Mouse (Mus musculus) bone marrow, adult 2 months (tissue): ENCODE results near the gene Adgb.

ENCODE experiments used
- CTCF ChIP-seq: fragments of 200-500 bp; IDR thresholded peaks from 2 replicates; pipeline ENCODE4 v1.5.1; 2011; ENCODE audit warnings: low read length, control low read depth; ENCODE audit not compliant: control insufficient read depth, insufficient read depth
- POLR2A ChIP-seq: fragments of 200-500 bp; IDR thresholded peaks from 2 replicates; pipeline ENCODE4 v1.6.1; 2011; ENCODE audit warnings: low read depth, mild to moderate bottlenecking, control low read depth, low read length, borderline replicate concordance; ENCODE audit not compliant: control insufficient read depth

GRCm38 (mm10) chr10:10476956-10477355, 4.8 kb upstream of the Adgb start:
- TF ChIP-seq CTCF (no peak), POLR2A (no peak)
